Comparison of ENCODE assay signal across 7 mouse cellular contexts in genomic region chr1:165771491-165771897, GRCm38 (mm10). TPM values are rescaled to one million over a fixed set of nuclear protein-coding genes. Genes with fewer than 3 reads are reported as not detected.
DNase-seq lines count a peak whose midpoint lies in the region; ATAC-seq lines count a peak whose summit lies in the region.

No protein-coding gene starts in this region.

- DNase-seq in adrenal gland, adult 2 months: peak; percentile 79
- DNase-seq in embryo, embryonic 10.5 days (ENCODE audit: low spot score): peak; percentile 92
- peak; percentile 70 to 71 for DNase-seq in gastrocnemius, postnatal 36 days
- peak; percentile 78 for DNase-seq in spleen, adult 12 weeks (ENCODE audit: low spot score)

- WGBS in intestine, embryonic 15.5 days: 1% methylated on average over 12 of the region's 12 CpGs
- under 1% methylated on average over 12 of the region's 12 CpGs for WGBS in limb, embryonic 12.5 days
- 2% methylated on average over 12 of the region's 12 CpGs for WGBS in midbrain, embryonic 13.5 days

- H3K27me3 ChIP-seq in intestine, embryonic 15.5 days (replicated peaks): no peaks in the 10 kb centered on the region
- peaks cover 8% of the 10 kb centered on the region; the same call in 1 of the 2 replicates for H3K27me3 ChIP-seq in limb, embryonic 12.5 days
- H3K27me3 ChIP-seq in midbrain, embryonic 13.5 days: peaks cover 20% of the 10 kb centered on the region; the same call in 1 of the 2 replicates

- ATAC-seq in intestine, embryonic 15.5 days: peak; percentile 93
- ATAC-seq in limb, embryonic 12.5 days (ENCODE audit: insufficient number of reproducible peaks, insufficient read depth, low FRiP score, low TSS enrichment, low read depth): peak; percentile 62; the same call in 1 of the 2 replicates
- ATAC-seq in midbrain, embryonic 13.5 days: peak; percentile 66

- no peak overlapping the region; the same call in 1 of the 2 replicates for H3K4me3 ChIP-seq in intestine, embryonic 15.5 days (replicated peaks)
- H3K4me3 ChIP-seq in limb, embryonic 12.5 days (replicated peaks): no peak overlapping the region
- no peak overlapping the region for H3K4me3 ChIP-seq in midbrain, embryonic 13.5 days (replicated peaks)

- H3K9ac ChIP-seq in intestine, embryonic 15.5 days: no peak overlapping the region
- no peak overlapping the region for H3K9ac ChIP-seq in limb, embryonic 12.5 days (replicated peaks)
- H3K9ac ChIP-seq in midbrain, embryonic 13.5 days (replicated peaks): no peak overlapping the region

- intact Hi-C loops in gastrocnemius, postnatal 36 days (cut with DNase I): loop anchor here (5.0 kb wide), 1 partner anchor 231 kb away; the partner anchor contains the start of gene Pou2f1

- H3K9me3 ChIP-seq in intestine, embryonic 15.5 days: no peaks in the 10 kb centered on the region
- H3K9me3 ChIP-seq in limb, embryonic 12.5 days: no peaks in the 10 kb centered on the region
- H3K9me3 ChIP-seq in midbrain, embryonic 13.5 days: no peaks in the 10 kb centered on the region

- H3K27ac ChIP-seq in intestine, embryonic 15.5 days: no peak overlapping the region
- H3K27ac ChIP-seq in limb, embryonic 12.5 days: no peak overlapping the region
- no peak overlapping the region for H3K27ac ChIP-seq in midbrain, embryonic 13.5 days

- peaks cover 14% of the 10 kb centered on the region for H3K4me1 ChIP-seq in intestine, embryonic 15.5 days (replicated peaks)
- 0 out of 2 replicates have a peak, but pooled peaks cover 2% of the 10 kb centered on the region for H3K4me1 ChIP-seq in limb, embryonic 12.5 days (replicated peaks)
- H3K4me1 ChIP-seq in midbrain, embryonic 13.5 days (replicated peaks): peaks cover 8% of the 10 kb centered on the region; the same call in 1 of the 2 replicates

- peak overlapping the region; percentile 34; the same call in 1 of the 2 replicates for H3K4me2 ChIP-seq in intestine, embryonic 15.5 days (replicated peaks)
- peak overlapping the region; percentile 30; the same call in 1 of the 2 replicates for H3K4me2 ChIP-seq in limb, embryonic 12.5 days
- 0 out of 2 replicates have a peak overlapping the region, but pooled peaks have one; percentile 24 for H3K4me2 ChIP-seq in midbrain, embryonic 13.5 days (replicated peaks)

- H3K36me3 ChIP-seq in intestine, embryonic 15.5 days: 0 out of 2 replicates have a peak, but pooled peaks cover 3% of the 10 kb centered on the region
- H3K36me3 ChIP-seq in limb, embryonic 12.5 days: peaks cover 7% of the 10 kb centered on the region
- H3K36me3 ChIP-seq in midbrain, embryonic 13.5 days: no peaks in the 10 kb centered on the region; the same call in 1 of the 2 replicates

RNA-seq across cellular contexts. Expression of gene Creg1, which starts 7.9 kb away (rescaled TPM):
- 100 to 1,000 TPM in 1 of 2 experiments, 10 to 100 TPM in 1; 66.0 to 104 TPM for total RNA-seq in adrenal gland, adult 2 months (2021)
- polyA plus RNA-seq in adrenal gland, adult 2 months (2012; rRNA removed): 76.1 and 88.4 TPM in 2 replicates
- 10 to 100 TPM; 47.7 to 55.7 TPM for total RNA-seq in gastrocnemius, postnatal 36 days (2021)
- polyA plus RNA-seq in intestine, embryonic 15.5 days (2015; fragmentation: Nextera tagmentation; extraction: Ambion mirVana): 101 and 124 TPM in 2 replicates
- polyA plus RNA-seq in limb, embryonic 12.5 days (2016; fragmentation: Nextera tagmentation; extraction: Ambion mirVana): 35.3 and 40.5 TPM in 2 replicates
- polyA plus RNA-seq in midbrain, embryonic 13.5 days (2015; fragmentation: Nextera tagmentation; extraction: Ambion mirVana): 21.7 and 23.8 TPM in 2 replicates

RNA-seq across cellular contexts. Expression of gene Cd247, which starts 17.0 kb away (rescaled TPM):
- under 1 TPM; 0.35 to 0.45 TPM for total RNA-seq in adrenal gland, adult 2 months (2021)
- polyA plus RNA-seq in adrenal gland, adult 2 months (2012; rRNA removed): 1.2 and 1.9 TPM in 2 replicates
- total RNA-seq in gastrocnemius, postnatal 36 days (2021): 1 to 10 TPM in 1 of 2 experiments, under 1 TPM in 1; 0.67 to 2.3 TPM
- polyA plus RNA-seq in intestine, embryonic 15.5 days (2015; fragmentation: Nextera tagmentation; extraction: Ambion mirVana): 0.33 and 0.39 TPM in 2 replicates
- 1.4 and 1.6 TPM in 2 replicates for polyA plus RNA-seq in limb, embryonic 12.5 days (2016; fragmentation: Nextera tagmentation; extraction: Ambion mirVana)
- 1.6 and 2.2 TPM in 2 replicates for polyA plus RNA-seq in midbrain, embryonic 13.5 days (2015; fragmentation: Nextera tagmentation; extraction: Ambion mirVana)
